Mouse (Mus musculus): ENCODE results near the gene Naaladl2.

Gene Naaladl2

DNA sequence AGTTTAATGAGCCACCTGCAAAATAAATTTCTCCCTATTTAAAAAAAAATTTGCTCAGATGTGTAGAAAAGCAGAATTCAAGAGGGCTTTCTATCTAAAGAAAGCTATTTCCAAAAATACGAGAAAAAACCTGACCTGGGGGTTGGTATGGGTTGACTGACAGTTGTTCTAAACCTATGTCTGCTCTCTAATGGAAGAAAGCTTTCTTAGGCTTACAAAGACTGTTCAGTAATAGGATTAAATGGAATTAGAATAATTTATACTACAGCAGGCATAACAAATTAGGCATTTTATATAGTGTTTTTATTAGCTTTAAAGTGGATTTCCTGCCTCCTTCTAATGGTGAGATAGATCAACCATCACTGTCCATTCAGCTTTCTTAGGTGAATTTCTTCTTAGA lies 1236.4 kb downstream of the Naaladl2 start:
- DNase-seq: no peak

DNA sequence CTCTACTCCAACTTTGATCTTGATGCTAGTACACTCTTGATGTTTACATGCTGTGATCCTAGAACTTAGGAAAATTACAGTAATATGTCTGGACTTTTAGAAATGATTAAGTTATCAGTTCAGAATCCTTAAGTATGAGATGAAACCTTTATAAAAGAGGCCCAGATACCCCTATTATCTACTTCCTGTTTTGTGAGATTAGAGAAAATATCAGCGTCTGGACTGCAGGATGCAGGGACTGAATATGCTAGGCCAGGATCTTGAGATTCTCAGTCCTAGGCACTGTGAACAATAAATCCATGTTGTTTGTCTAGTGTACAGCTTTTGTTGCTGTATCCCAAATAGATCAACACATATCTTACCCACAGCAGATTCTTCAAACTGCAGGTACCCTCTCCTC lies 1278.4 kb downstream of the Naaladl2 start:
- DNase-seq: no peak

DNA sequence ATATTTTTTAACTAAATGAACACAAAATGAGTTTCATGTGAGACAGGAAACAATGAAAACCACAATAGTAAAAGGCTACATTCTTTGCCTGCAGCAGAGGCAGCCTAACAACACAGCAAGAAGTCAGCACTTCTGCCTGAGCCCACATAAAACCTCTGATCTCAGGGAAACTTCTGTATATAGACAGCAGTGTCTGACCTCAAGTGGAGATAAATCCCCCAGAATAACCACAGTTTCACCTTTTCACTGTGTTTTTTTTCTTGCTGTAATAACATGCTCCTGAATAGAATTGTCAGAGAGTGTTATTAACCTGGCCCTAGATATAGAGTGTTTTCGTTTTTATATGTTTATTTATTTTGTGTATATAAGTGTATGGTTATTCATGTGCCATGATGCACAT lies 1286.8 kb downstream of the Naaladl2 start:
- no peak for DNase-seq

DNA sequence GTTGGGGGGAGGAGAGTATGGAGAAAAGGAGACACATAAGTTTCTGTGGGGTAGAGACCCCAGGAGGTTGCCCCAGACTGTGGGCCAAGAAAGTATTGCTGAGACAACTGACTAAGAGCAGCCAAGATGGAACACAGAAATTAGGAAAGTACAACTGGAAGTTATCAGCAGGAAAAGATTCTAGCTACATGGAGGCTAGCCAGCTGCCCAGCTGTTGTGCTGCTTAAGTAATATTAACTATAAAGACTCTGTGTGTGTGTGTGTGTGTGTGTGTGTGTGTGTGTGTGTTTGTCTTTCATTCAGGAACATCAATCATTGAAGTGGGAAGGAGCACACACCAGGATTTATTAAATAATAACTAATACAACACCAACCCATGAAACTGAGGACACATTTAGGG lies 1326.5 kb downstream of the Naaladl2 start:
- no peak for DNase-seq

DNA sequence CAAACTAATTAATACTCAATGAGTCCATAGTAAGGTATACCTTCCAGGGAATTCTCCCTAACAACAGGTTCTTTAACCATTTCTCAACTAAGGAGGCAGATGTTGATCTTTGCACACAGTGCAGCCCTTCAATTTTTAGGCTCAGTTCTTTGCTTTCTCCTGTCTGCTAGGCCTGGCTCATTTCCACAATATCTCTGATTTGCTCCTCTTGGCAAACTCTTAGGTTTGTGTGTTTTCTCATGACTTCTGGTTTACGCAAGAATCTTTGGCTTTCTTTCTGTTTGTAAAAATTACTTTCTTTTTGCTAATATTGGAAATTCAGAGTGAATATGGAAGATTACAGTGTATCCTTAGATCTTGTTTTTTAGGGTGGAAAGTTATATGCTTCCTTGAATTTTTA lies 1385.3 kb downstream of the Naaladl2 start:
- DNase-seq: no peak

Data from thymus, postnatal 25 days (tissue).